Mouse (Mus musculus) E14TG2a.4 (cell line): ENCODE measurements around the gene 9230102O04Rik.

Experiments used
- H3K27me3 ChIP-seq: 2 replicates; pipeline ENCODE4 v1.6.1; 2014; ENCODE audit warnings: low read length, control low read depth; ENCODE audit not compliant: insufficient read depth
- H3K36me3 ChIP-seq: 2 replicates; pipeline ENCODE4 v1.6.1; 2014; ENCODE audit warnings: low read length, control low read depth; ENCODE audit not compliant: insufficient read depth
- H3K4me1 ChIP-seq: replicated peaks from 2 replicates; pipeline ENCODE4 v1.6.1; 2014; ENCODE audit warnings: low read depth, low read length, control low read depth
- H3K4me3 ChIP-seq: replicated peaks from 2 replicates; pipeline ENCODE4 v1.5.1; 2014; ENCODE audit warnings: mild to moderate bottlenecking, low read length
- H3K9me3 ChIP-seq: 2 replicates; pipeline ENCODE4 v1.6.1; 2014; ENCODE audit warnings: low read length, control low read depth
- CTCF ChIP-seq: conservative IDR thresholded peaks from 2 replicates; pipeline ENCODE4 v1.5.1; 2014; ENCODE audit warnings: low read length
- NANOG ChIP-seq: IDR thresholded peaks from 2 replicates; pipeline ENCODE4 v1.6.1; 2014; ENCODE audit warnings: borderline replicate concordance, low read length, mixed read lengths
- POU5F1 ChIP-seq: IDR thresholded peaks from 2 replicates; pipeline ENCODE4 v1.6.1; 2014; ENCODE audit warnings: low read length, borderline replicate concordance

Gene 9230102O04Rik

DNA sequence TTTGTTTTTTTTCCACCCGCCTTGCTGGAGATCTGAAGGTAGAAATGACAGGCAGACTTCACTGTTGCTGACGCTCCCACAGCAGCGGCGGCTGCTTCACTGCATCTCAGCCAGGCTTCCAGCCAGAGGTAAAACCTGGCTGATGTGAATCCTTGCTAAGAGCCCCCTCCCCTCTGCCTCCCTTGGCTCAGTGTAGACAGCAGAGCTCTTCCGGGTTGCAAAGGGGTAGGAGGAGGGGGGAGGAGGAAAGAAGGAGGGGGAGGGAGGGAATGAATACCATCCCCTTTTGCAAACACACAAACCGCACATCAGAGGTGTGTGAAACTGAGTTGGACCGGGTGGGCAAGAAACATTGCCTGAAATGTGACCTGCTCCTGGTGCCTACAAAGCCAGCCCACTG, 1.7 kb downstream of the 9230102O04Rik start:
- no peak for TF ChIP-seq CTCF
- no peaks in the 10 kb centered on the region for H3K9me3 ChIP-seq
- H3K36me3 ChIP-seq, result no peaks in the 10 kb centered on the region
- no peak overlapping the region for H3K4me3 ChIP-seq
- H3K27me3 ChIP-seq, result peaks cover 97% of the 10 kb centered on the region
- peaks cover 50% of the 10 kb centered on the region for H3K4me1 ChIP-seq

DNA sequence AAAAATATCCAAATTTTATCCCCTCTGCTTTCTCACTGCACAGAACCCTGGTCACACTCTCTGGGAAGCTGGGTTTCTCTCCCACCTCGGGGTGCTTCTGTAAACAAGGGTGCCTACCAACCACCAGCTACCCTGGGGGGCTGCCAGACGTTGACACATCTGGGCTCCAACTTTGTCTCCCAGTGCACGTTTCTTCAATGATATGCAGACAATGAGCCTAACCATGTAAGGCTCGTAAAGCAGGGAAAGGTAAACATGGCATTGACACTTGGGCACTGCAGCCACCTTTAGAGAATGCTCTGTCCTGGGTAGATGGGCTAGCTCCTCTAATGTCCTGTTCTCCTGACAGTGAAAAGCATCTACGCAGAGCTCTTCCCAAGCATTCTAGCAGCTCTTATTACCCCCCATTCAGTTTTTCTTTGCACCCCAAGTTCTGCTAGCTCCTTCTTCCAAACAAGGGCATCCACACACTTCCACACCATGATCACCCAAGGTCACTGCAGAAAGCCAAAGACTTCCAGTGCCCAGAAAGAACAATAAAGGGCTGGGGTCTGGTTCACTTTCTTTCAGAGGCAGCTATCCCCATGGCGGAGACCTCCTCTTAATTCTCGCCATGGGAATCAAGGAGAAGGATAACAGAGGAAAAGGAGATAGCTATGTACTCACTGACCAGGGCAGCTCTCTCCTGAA, 2.3 kb downstream of the 9230102O04Rik start:
- no peak for TF ChIP-seq NANOG
- TF ChIP-seq CTCF, result no peak
- no peak for TF ChIP-seq POU5F1
- H3K4me1 ChIP-seq, result peaks cover 55% of the 10 kb centered on the region
- H3K36me3 ChIP-seq, result no peaks in the 10 kb centered on the region
- peaks cover 97% of the 10 kb centered on the region for H3K27me3 ChIP-seq
- H3K4me3 ChIP-seq, result no peak overlapping the region
- H3K9me3 ChIP-seq, result no peaks in the 10 kb centered on the region

DNA sequence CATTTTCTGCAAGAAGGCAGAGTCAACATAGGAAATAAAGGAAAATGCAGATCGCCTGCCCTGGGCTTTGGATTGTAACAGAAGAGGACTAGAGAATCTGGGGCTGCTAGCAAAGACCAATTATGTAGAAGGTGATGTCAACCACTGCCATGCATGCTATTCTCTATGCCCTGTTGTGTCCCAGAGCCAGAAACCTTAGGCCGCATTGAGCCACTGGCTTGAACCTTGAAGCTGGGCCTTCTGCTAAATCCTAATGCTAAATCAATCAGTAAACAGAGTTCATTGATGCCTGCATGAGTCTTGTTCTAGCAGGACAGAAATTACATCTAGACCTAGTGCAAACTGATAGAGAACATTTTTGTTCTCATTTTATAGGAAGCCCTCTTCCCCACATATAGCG, 3.3 kb downstream of the 9230102O04Rik start:
- TF ChIP-seq POU5F1 (no peak), NANOG (no peak), CTCF (no peak)
- Histone ChIP-seq H3K27me3 (peaks cover 100% of the 10 kb centered on the region), H3K4me3 (no peak overlapping the region), H3K9me3 (no peaks in the 10 kb centered on the region), H3K36me3 (no peaks in the 10 kb centered on the region), H3K4me1 (peaks cover 65% of the 10 kb centered on the region)

DNA sequence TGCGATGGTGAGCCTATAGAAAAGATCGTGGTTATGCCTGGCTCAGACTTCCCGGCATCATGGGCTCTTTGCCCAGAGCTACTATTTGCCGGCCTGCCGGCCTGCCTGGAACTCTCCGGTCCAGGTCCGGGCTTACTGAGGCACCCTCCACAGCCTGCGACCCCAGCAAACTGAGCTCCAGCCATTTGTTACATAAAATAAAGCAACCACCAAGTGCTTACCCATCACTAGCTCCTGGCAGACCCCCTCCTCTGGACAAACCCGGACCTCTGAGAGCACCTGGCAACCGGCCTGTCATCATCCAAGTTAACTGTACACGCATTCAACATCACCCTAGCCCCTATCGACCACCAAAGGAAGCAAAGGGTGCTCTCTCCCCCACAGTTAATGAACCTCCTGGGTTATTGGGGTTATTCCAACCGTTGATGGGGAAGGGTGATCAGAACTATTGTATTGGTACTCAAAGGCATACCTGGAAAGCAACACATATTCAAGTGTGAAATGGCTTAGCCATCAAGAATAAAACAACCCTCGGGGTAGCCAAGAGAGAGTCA, 4.0 kb downstream of the 9230102O04Rik start:
- Histone ChIP-seq H3K4me1 (peaks cover 73% of the 10 kb centered on the region), H3K9me3 (no peaks in the 10 kb centered on the region), H3K4me3 (no peak overlapping the region), H3K27me3 (peaks cover 100% of the 10 kb centered on the region), H3K36me3 (no peaks in the 10 kb centered on the region)
- TF ChIP-seq NANOG, result no peak
- TF ChIP-seq CTCF, result no peak
- TF ChIP-seq POU5F1, result no peak

DNA sequence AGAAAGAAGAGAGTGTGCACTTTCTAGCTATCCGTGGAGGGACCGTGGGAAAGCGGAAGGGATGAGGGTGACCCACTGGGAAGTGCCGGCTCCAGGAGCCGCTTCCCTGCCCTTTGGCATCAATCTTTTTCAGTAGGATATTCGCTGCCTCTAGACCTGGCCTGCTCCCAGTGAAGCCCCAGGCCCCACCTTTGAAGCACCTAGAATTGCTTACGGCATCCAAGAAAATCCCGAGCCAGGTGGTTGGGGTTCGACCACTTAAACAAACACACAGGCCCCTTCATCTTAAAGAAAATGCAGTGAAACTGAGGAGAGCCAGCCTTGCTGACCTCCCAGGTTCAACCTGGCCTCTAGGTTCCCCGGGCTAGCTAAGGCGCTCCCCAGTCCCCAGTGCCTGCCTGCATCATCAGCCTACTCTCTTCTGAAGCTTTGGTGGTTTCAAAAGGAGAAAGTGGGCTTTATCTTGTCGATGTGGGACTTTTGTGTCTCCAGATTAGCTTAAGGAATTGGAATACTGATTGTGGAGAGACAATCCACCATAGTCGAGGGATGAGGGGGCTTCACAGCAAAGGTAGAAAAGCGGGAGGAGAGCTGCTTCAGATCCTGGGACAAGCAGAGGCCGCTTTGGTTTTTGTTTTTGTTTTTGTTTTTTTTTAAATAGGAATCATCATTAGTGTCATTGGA, 4.7 kb downstream of the 9230102O04Rik start:
- Histone ChIP-seq H3K4me1 (peaks cover 72% of the 10 kb centered on the region), H3K36me3 (no peaks in the 10 kb centered on the region), H3K4me3 (no peak overlapping the region; the same call in 1 of the 2 replicates), H3K27me3 (peaks cover 100% of the 10 kb centered on the region), H3K9me3 (no peaks in the 10 kb centered on the region)
- TF ChIP-seq NANOG, result no peak
- TF ChIP-seq POU5F1, result no peak

DNA sequence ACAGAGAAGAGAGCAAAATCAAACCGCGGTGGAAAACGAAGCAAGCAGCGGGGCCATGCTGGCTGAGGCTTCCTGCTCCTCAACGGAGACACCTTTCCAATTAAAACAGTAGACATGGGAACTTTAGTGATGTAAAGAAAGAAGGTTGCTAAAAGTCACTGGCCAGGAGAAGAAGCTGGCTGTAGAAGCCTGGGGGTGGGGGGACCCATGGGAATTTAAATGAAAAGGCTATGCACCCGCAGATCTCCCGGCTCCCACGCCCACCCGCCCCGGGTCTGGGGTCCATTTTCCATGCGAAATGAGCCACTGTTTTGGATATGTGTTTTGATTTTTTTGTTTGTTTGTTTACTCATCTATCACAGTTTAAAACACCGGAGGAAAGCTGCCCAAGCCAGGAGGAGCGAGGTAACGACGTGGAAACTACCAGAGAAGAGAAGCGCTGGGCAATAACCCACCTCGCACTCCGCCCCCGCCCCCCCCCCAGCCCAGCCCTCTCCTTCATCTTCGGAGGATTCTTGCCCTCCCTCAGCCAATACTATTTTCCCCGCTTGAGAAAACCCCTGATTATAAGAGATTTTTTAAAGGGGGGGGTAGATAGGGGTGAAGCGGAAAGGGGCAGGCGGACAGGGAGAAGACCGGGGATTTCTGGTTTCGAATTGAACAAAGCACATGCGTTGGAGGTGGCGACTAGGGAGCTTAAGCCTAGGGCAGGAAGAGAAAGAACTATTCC, 5.4 kb downstream of the 9230102O04Rik start:
- H3K9me3 ChIP-seq, result no peaks in the 10 kb centered on the region
- peak overlapping the region; percentile 51; the same call in 1 of the 2 replicates for H3K4me3 ChIP-seq
- TF ChIP-seq POU5F1 (no peak), CTCF (no peak), NANOG (no peak)
- H3K4me1 ChIP-seq, result peaks cover 69% of the 10 kb centered on the region
- peaks cover 99% of the 10 kb centered on the region for H3K27me3 ChIP-seq
- no peaks in the 10 kb centered on the region for H3K36me3 ChIP-seq

DNA sequence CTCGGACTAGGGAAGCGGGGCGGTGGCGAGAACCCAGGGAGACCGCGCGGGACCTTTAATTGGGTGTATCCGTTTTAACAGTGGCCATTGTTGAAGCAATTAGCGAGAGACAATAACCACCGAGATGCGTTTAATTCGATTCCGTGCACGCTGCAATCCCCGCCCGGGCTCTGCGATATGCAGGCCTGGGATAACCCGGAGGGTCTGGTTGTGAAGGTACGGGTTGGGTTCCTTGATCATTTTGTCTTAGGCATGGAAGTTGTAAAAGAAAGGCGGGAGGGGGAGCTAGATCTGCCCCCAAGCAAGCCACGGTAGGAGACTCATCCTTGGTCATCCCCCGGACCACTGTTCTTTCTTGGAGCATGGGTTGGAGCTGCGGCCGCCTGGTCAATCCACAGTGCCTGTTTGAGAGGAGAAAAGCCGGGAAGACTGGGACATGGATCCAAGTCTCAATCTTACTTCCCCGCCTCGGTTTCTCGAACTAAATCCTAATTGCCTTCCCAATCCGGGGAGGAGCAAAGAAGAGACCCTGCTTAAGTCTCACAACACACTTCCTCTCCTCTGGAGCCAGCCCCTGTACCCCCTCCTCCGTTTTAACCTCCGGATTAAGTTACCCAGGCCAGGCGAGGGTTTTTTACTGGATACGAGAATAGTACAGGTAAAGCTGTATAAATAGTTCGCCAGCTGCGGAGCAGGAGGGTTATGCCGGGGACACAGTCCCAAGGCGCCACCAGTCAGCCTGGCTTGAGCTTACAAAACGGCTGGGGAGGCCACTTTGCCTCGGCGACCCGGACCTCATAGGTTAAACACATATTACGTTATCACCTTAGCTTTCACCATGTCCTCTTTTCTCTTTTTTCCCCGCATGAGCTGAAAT, 6.2 kb downstream of the 9230102O04Rik start:
- H3K9me3 ChIP-seq, result no peaks in the 10 kb centered on the region
- TF ChIP-seq NANOG (no peak; the same call in 1 of the 2 replicates), POU5F1 (no peak), CTCF (no peak)
- peak overlapping the region; percentile 51 for H3K4me3 ChIP-seq
- H3K4me1 ChIP-seq, result peaks cover 67% of the 10 kb centered on the region
- peaks cover 98% of the 10 kb centered on the region for H3K27me3 ChIP-seq
- H3K36me3 ChIP-seq, result no peaks in the 10 kb centered on the region
